Mouse (Mus musculus) erythroblast, embryonic 14.5 days (primary cell): Measurements from ENCODE around the gene 1700001C19Rik. TPM values are rescaled to one million over a fixed set of nuclear protein-coding genes. Genes with fewer than 3 reads are reported as not detected.

ENCODE experiments used
- H3K27me3 ChIP-seq: 2 replicates; pipeline ENCODE4 v1.6.1; 2012; ENCODE audit warnings: inconsistent platforms; ENCODE audit not compliant: control insufficient read depth
- H3K36me3 ChIP-seq: 2 replicates; pipeline ENCODE4 v1.6.1; 2012; ENCODE audit warnings: mild to moderate bottlenecking, inconsistent platforms; ENCODE audit not compliant: control insufficient read depth
- H3K4me1 ChIP-seq: 2 replicates; pipeline ENCODE4 v1.6.1; 2012; ENCODE audit warnings: inconsistent platforms; ENCODE audit not compliant: control insufficient read depth
- H3K4me3 ChIP-seq: replicated peaks from 2 replicates; pipeline ENCODE3; 2012; ENCODE audit warnings: moderate library complexity, mild to moderate bottlenecking, inconsistent platforms
- H3K9me3 ChIP-seq: 2 replicates; pipeline ENCODE4 v1.6.1; 2012; ENCODE audit warnings: low read length, inconsistent platforms, mixed read lengths; ENCODE audit not compliant: control insufficient read depth
- GATA1 ChIP-seq: IDR thresholded peaks from 2 replicates; pipeline ENCODE4 v1.6.1; 2012; ENCODE audit warnings: low read length, inconsistent platforms, mixed read lengths
- TAL1 ChIP-seq: IDR thresholded peaks from 3 replicates; pipeline ENCODE4 v1.6.1; 2012; ENCODE audit warnings: low read length, inconsistent platforms, mixed read lengths
- polyA plus RNA-seq: library from polyadenylated mRNA; stranded (reverse); fragments of >175 nt; gene quantifications from 2 replicates; pipeline ENCODE4 v1.2.3, GENCODE M21; 2012

1700001C19Rik gene
- polyA plus RNA-seq, 1 experiment = not detected

GRCm38 (mm10) chr17:47452886-47453285 lies 15.7 kb upstream of the 1700001C19Rik start:
- TF ChIP-seq TAL1 = no peak
- TF ChIP-seq GATA1 = no peak
- Histone ChIP-seq H3K27me3 (no peaks in the 10 kb centered on the region), H3K9me3 (no peaks in the 10 kb centered on the region), H3K4me1 (peaks cover 8% of the 10 kb centered on the region; the same call in 1 of the 2 replicates), H3K4me3 (no peak overlapping the region), H3K36me3 (no peaks in the 10 kb centered on the region)

- H3K36me3 ChIP-seq = no peaks in the 10 kb centered on the region
- no peaks in the 10 kb centered on the region for H3K9me3 ChIP-seq
- no peak overlapping the region for H3K4me3 ChIP-seq
- TF ChIP-seq TAL1 = no peak
- no peak for TF ChIP-seq GATA1
- peaks cover 11% of the 10 kb centered on the region for H3K4me1 ChIP-seq
- H3K27me3 ChIP-seq = no peaks in the 10 kb centered on the region
Observed at GRCm38 (mm10) chr17:47450880-47451565, 13.8 kb upstream of the 1700001C19Rik start.

- no peak for TF ChIP-seq GATA1
- TF ChIP-seq TAL1 = no peak
- Histone ChIP-seq H3K9me3 (no peaks in the 10 kb centered on the region), H3K27me3 (no peaks in the 10 kb centered on the region), H3K36me3 (no peaks in the 10 kb centered on the region), H3K4me3 (no peak overlapping the region), H3K4me1 (peaks cover 15% of the 10 kb centered on the region)
Observed at GRCm38 (mm10) chr17:47450239-47450638, 13.1 kb upstream of the 1700001C19Rik start.

- no peak for TF ChIP-seq TAL1
- TF ChIP-seq GATA1 = no peak
- H3K27me3 ChIP-seq = no peaks in the 10 kb centered on the region
- no peaks in the 10 kb centered on the region for H3K9me3 ChIP-seq
- H3K4me3 ChIP-seq = no peak overlapping the region
- no peaks in the 10 kb centered on the region for H3K36me3 ChIP-seq
- H3K4me1 ChIP-seq = peaks cover 12% of the 10 kb centered on the region
Observed at GRCm38 (mm10) chr17:47449432-47449831, 12.3 kb upstream of the 1700001C19Rik start.

- TF ChIP-seq GATA1 = no peak
- Histone ChIP-seq H3K9me3 (no peaks in the 10 kb centered on the region), H3K4me1 (peaks cover 12% of the 10 kb centered on the region), H3K27me3 (no peaks in the 10 kb centered on the region), H3K4me3 (no peak overlapping the region), H3K36me3 (no peaks in the 10 kb centered on the region)
Observed at GRCm38 (mm10) chr17:47448523-47449372, 11.6 kb upstream of the 1700001C19Rik start.

- no peak overlapping the region for H3K4me3 ChIP-seq
- no peaks in the 10 kb centered on the region for H3K36me3 ChIP-seq
- peaks cover 12% of the 10 kb centered on the region for H3K4me1 ChIP-seq
- H3K27me3 ChIP-seq = no peaks in the 10 kb centered on the region
- H3K9me3 ChIP-seq = no peaks in the 10 kb centered on the region
- TF ChIP-seq GATA1 = no peak
- TF ChIP-seq TAL1 = no peak
Observed at GRCm38 (mm10) chr17:47446561-47446960, 9.4 kb upstream of the 1700001C19Rik start.

- Histone ChIP-seq H3K9me3 (no peaks in the 10 kb centered on the region), H3K36me3 (no peaks in the 10 kb centered on the region), H3K4me3 (no peak overlapping the region), H3K27me3 (no peaks in the 10 kb centered on the region), H3K4me1 (peaks cover 12% of the 10 kb centered on the region)
- no peak for TF ChIP-seq GATA1
- no peak for TF ChIP-seq TAL1
Observed at GRCm38 (mm10) chr17:47446025-47446424, 8.8 kb upstream of the 1700001C19Rik start.

GRCm38 (mm10) chr17:47445518-47445917 lies 8.3 kb upstream of the 1700001C19Rik start:
- Histone ChIP-seq H3K9me3 (no peaks in the 10 kb centered on the region), H3K4me1 (peaks cover 12% of the 10 kb centered on the region), H3K27me3 (no peaks in the 10 kb centered on the region)

GRCm38 (mm10) chr17:47444113-47444512 lies 6.9 kb upstream of the 1700001C19Rik start:
- no peak for TF ChIP-seq GATA1
- TF ChIP-seq TAL1 = no peak
- Histone ChIP-seq H3K36me3 (no peaks in the 10 kb centered on the region), H3K4me3 (no peak overlapping the region), H3K9me3 (no peaks in the 10 kb centered on the region), H3K4me1 (peaks cover 11% of the 10 kb centered on the region), H3K27me3 (peaks cover 3% of the 10 kb centered on the region)

More at GRCm38 (mm10) chr17:47445518-47445917, 8.3 kb upstream of the 1700001C19Rik start:
- Histone ChIP-seq H3K4me3 (no peak overlapping the region), H3K36me3 (no peaks in the 10 kb centered on the region)
- TF ChIP-seq TAL1 (no peak), GATA1 (no peak)
